Mouse (Mus musculus) lung, postnatal 4 days (tissue): ENCODE measurements around the gene Ssbp3.

Source experiments
- DNase-seq, 2 experiments: peaks; one replicate each; pipeline ENCODE4 v3.0.0; 2021

Ssbp3 gene

GRCm38 (mm10) chr4:106910201-106911172 lies at the start of gene Ssbp3:
Gene Ssbp3 (plus strand): TSS chr4:106910701.
- peak; percentile 47 to 76 for DNase-seq

GRCm38 (mm10) chr4:106861871-106862270 lies 48.6 kb upstream of the Ssbp3 start:
- no peak for DNase-seq

- DNase-seq, result peak in 1 of 2 experiments; percentile 58
Observed at GRCm38 (mm10) chr4:106862317-106862716, 48.2 kb upstream of the Ssbp3 start.

GRCm38 (mm10) chr4:106862767-106863370 lies 47.6 kb upstream of the Ssbp3 start:
- no peak for DNase-seq

GRCm38 (mm10) chr4:106865415-106866110 lies 44.9 kb upstream of the Ssbp3 start:
- DNase-seq, result no peak

GRCm38 (mm10) chr4:106866381-106866780 lies 44.1 kb upstream of the Ssbp3 start:
- DNase-seq, result no peak

GRCm38 (mm10) chr4:106866845-106867244 lies 43.7 kb upstream of the Ssbp3 start:
- DNase-seq, result peak; percentile 47 to 75

- DNase-seq, result no peak
Observed at GRCm38 (mm10) chr4:106868737-106869438, 41.6 kb upstream of the Ssbp3 start.

GRCm38 (mm10) chr4:106869539-106869951 lies 41.0 kb upstream of the Ssbp3 start:
- no peak for DNase-seq

- no peak for DNase-seq
Observed at GRCm38 (mm10) chr4:106870556-106870955, 39.9 kb upstream of the Ssbp3 start.

- no peak for DNase-seq
Observed at GRCm38 (mm10) chr4:106874501-106874900, 36.0 kb upstream of the Ssbp3 start.

GRCm38 (mm10) chr4:106881101-106881500 lies 29.4 kb upstream of the Ssbp3 start:
- no peak for DNase-seq

- no peak for DNase-seq
Observed at GRCm38 (mm10) chr4:106883149-106883548, 27.4 kb upstream of the Ssbp3 start.

- no peak for DNase-seq
Observed at GRCm38 (mm10) chr4:106886307-106887085, 24.0 kb upstream of the Ssbp3 start.

- no peak for DNase-seq
Observed at GRCm38 (mm10) chr4:106896086-106896485, 14.4 kb upstream of the Ssbp3 start.

- DNase-seq, result no peak
Observed at GRCm38 (mm10) chr4:106898923-106899322, 11.6 kb upstream of the Ssbp3 start.

GRCm38 (mm10) chr4:106899471-106899870 lies 11.0 kb upstream of the Ssbp3 start:
- no peak for DNase-seq

GRCm38 (mm10) chr4:106900718-106901117 lies 9.8 kb upstream of the Ssbp3 start:
- DNase-seq, result no peak

- no peak for DNase-seq
Observed at GRCm38 (mm10) chr4:106901610-106902009, 8.9 kb upstream of the Ssbp3 start.

GRCm38 (mm10) chr4:106902157-106902556 lies 8.3 kb upstream of the Ssbp3 start:
- no peak for DNase-seq

- DNase-seq, result no peak
Observed at GRCm38 (mm10) chr4:106905898-106906297, 4.6 kb upstream of the Ssbp3 start.
